Mouse (Mus musculus): ENCODE results near the gene Slc25a31. TPM values are rescaled to one million over a fixed set of nuclear protein-coding genes. Genes with fewer than 3 reads are reported as not detected.

Slc25a31 gene
- polyA plus RNA-seq, 1 experiment = 0.12 TPM

DNA sequence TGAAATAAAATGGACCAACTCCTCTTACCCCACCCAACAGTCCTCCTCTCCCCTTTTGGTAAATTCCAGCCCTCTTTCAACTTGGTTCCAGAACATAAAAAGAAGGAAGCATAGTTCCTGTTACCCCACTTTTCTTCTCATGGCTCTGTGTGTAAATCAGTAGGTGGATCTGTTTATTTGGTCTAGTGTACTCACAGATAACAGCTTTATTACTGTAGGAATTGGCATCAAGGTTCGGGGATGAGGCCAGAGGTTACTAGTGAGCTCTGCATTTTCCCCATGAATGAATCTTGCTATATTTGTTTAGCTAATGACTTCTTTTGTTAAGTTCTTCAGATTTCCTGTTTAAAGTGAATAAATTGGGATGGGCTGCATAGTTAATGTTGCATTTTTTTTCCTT lies 7.4 kb downstream of the Slc25a31 start:
- no peak for DNase-seq (ENCODE audit: extremely low spot score in 1 of 2, low spot score in 1 of 2)

DNA sequence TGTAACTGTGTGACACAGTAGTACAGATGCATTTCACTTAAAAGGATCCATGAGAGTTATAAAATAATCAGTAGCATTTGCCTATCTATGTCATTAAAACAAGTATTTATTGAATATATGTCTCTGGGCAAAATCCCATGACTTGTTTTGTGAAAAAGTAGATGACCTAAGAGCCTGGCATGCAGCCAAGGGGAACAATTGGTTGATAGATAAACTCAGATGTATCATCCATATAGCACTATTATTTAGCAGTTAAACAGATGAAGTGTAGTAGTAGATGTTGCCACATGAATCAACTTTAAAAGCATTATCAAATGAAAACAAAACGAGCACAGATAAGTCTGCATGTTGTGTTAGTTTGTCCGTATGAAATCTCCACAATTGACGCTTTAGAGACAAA lies 10.4 kb downstream of the Slc25a31 start:
- no peak for DNase-seq (ENCODE audit: extremely low spot score in 1 of 2, low spot score in 1 of 2)

DNA sequence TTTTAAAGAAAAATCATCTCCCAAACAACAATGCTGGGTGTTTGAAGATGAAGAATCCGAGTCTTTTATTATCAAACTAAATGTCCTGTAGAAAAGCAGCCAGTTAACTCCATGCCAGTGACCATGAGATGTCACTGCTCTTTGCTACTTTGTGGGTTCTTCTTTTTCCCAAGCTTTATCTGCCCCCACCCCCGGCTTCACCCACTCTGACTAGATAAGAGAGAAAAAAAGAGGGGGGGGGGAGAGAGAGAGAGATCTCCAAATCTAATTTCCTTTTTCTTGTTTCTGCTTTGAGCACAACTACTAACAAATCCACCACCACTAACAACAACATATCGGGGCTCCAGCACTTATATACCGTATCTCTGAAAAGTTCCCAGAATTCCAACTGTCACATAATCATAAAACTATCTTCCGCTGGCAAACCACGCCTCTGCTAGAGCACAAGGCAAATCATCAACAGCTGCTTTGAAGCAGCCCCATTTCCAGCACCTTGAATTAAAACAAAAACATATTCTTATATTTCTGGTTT lies 29.8 kb downstream of the Slc25a31 start:
- DNase-seq (ENCODE audit: extremely low spot score in 1 of 2, low spot score in 1 of 2) = no peak

DNA sequence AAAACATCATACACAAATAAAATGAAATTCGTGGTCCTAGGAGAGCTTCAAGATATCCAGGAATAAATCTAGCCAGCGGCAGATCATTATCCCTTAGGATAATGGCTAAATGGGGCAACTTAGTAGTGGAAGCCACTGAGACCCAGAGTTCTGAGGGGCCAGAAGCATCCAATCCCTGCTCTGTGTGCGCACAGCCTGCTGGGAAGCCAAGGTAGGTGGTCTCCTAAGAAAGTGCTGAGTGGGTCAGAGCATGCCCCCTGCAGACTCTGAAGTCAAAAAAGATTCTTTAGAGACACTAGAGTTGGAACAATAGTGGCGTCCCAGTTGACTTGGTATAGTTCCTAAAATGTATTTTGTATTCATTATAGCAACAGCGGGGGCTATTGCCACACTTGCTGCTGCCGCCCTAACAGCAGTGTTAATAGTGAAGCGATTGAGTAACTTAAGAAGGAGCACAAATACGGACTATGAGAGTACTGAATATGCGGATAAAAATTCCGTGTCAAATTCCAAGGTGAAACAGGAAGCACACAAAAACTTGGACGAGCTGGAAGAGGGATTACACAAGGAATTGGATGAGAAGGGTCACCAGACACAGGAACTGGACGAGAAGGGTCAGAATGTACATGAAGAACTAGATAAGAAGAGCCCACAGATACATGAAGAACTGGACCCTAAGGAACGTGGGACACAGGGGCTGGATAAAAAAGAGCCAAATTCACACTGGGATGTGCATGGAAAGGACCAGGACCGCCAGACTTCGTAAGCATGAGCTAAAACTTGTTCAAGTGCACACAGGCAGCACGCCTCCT lies 35.6 kb downstream of the Slc25a31 start, which contains the start of gene Hspa4l:
TSS of gene Hspa4l (plus strand) at position 472 of the 812 bp plus-strand sequence.
- DNase-seq (ENCODE audit: extremely low spot score in 1 of 2, low spot score in 1 of 2) = peak in 1 of 2 experiments; percentile 45

DNA sequence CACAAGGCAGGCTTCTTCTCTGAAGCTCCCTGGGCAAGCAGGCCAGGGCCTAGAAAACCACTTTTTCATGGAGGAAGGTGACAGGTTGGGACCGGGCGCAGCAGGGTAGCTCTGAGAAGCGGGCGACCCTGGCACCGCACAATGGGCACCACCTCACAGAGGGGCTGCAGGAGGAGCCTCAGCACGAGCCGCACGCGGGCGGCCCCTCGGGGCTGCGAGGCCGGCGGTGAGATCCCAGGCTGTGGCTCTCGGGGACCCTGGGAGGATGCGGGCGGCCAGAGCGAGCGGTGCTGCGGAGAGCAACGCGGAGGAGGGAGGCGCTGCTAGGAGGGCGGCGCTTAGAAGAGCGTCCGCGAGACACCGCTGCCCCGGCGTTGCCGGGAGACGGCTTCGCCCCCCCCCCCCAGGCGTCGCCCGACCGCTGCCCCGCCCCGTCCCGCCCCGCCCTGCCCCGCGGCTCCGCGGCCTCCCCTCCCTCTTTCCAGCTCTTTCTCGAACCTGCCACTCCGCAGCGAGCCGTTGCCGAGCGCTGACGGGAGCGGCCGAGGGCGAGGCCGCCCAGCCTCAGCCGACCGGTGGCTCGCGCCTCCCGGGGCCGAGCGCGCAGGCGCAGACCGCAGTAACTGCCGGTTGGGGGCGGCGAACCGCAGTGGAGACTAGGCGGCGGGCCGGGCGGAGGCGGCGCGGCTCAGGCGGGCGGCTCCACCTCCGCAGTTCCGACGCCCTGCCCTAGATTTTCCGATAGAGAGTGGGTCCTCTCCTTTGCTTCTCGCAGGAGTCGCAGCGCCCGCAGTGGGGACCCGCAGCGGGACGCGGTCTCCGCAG lies 36.4 kb downstream of the Slc25a31 start:
- peak; percentile 86 to 92 for DNase-seq (ENCODE audit: extremely low spot score in 1 of 2, low spot score in 1 of 2)

DNA sequence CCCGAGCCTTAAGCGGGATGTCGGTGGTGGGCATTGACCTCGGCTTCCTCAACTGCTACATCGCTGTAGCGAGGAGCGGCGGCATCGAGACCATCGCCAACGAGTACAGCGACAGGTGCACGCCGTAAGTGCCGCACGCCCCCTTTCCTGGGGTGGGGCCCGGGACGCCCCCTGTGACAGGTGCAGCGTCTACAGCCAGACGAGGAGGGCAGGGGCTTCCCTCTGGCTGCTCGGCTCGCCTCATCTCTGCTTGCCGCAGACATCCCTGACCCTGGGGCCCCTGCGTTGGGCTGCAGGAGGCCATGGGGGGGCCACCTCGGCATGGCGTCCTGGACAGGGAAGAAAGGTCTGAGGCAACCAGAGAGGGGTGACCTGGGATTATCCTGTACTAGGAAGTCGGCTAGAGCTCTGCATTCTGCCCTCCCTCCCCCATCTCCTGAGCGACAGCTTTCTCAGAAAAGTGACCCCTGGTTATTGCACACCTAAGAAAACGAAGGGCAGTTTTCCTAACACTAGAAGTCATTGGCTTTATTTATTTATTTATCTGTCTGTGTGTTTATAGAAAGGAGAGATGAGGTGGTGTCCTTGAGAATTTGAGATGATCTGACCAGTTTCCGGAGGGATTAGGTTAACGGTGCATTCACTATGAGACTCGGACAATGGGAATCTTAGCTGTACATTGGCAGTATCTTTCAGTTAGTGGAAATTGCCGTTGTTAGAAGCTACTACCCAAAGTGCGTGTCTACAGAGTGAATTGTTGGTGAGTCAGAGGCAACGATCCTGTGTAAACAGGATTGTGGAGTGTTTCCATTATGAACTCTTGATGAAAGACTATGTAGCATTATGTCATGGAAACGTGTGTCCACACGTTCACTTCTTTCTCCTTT lies 37.2 kb downstream of the Slc25a31 start:
- peak in 1 of 2 experiments; percentile 40 for DNase-seq (ENCODE audit: extremely low spot score in 1 of 2, low spot score in 1 of 2)

DNA sequence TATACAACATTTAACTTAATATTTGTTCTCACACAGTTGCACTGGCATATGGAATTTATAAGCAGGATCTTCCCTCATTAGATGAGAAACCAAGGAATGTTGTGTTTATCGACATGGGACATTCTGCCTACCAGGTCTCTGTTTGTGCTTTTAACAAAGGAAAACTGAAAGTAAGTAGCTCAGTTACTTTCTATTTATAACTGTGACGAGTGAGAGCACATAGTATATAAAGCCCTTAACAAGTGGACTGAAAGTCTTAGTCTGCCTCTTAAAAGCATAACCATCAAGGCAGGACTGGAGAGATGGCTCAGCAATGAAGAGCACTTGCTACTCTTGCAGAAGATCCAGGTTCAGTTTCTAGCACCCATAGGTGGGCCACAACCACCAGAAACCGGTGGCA lies 52.1 kb downstream of the Slc25a31 start:
- no peak for DNase-seq (ENCODE audit: extremely low spot score in 1 of 2, low spot score in 1 of 2)

DNA sequence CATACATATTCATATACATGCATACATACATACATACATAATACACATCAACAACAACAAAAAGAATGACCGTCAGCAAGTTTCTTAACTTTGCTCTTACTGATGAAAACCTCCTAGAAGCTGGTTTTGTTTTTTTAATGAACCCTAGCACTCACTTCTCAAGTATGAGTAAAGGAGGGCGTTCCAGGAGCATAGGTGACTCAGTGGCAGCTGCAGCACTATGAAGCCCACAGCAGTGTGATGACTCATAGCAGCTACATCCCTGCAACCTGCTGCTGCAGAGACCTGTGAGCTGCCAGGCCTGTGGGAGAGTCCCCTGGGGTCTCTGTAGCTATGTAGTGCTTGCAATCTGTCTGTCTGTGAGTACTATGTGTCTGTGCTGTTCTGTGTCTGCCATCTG lies 52.7 kb downstream of the Slc25a31 start:
- DNase-seq (ENCODE audit: extremely low spot score in 1 of 2, low spot score in 1 of 2) = no peak

Other genes with a start within 250 kb of the Slc25a31 start
- gene Intu, start 177.6 kb upstream of the Slc25a31 start, polyA plus RNA-seq (2012; rRNA removed) = 6.9 and 8.8 TPM in 2 replicates
- gene Hspa4l, start 35.6 kb downstream of the Slc25a31 start, polyA plus RNA-seq (2012; rRNA removed) = 35.9 and 43.1 TPM in 2 replicates
- gene Plk4, start 91.2 kb downstream of the Slc25a31 start, polyA plus RNA-seq (2012; rRNA removed) = 3.3 and 4.0 TPM in 2 replicates
- gene Mfsd8, start 138.0 kb downstream of the Slc25a31 start, polyA plus RNA-seq (2012; rRNA removed) = 13.5 and 15.1 TPM in 2 replicates
- 21.0 and 21.7 TPM in 2 replicates for gene Abhd18, start 138.1 kb downstream of the Slc25a31 start, polyA plus RNA-seq (2012; rRNA removed)
- 0.13 and 0.16 TPM in 2 replicates for gene 1700034I23Rik, start 193.7 kb downstream of the Slc25a31 start, polyA plus RNA-seq (2012; rRNA removed)
- gene Larp1b, start 241.0 kb downstream of the Slc25a31 start, polyA plus RNA-seq (2012; rRNA removed) = 16.0 and 16.6 TPM in 2 replicates

Data from frontal cortex, adult 2 months (tissue).